Mouse (Mus musculus) G1E (cell line): ENCODE results near the gene Gm42906.

Experiments
- CTCF ChIP-seq: IDR thresholded peaks from 2 replicates; pipeline ENCODE4 v1.5.1; 2012; ENCODE audit warnings: low read depth, low read length, inconsistent platforms, mixed read lengths
- GATA1 ChIP-seq: IDR thresholded peaks from 2 replicates; pipeline ENCODE4 v1.6.1; 2012; ENCODE audit warnings: borderline replicate concordance, low read length, inconsistent platforms, mixed read lengths
- TAL1 ChIP-seq: conservative IDR thresholded peaks from 2 replicates; pipeline ENCODE4 v1.6.1; 2012; ENCODE audit warnings: low read depth, low read length, inconsistent platforms, mixed read lengths

- TF ChIP-seq CTCF (no peak), GATA1 (no peak), TAL1 (no peak)
These were observed 15.1 kb downstream of the Gm42906 start for GRCm38 (mm10) chr5:151412666-151413463.
